Mouse (Mus musculus): Measurements from ENCODE around the gene Fam3c. TPM values are rescaled to one million over a fixed set of nuclear protein-coding genes. Genes with fewer than 3 reads are reported as not detected.

The Fam3c gene
- polyA plus RNA-seq, 1 experiment from 2014 or later, result 81.1 TPM

DNA sequence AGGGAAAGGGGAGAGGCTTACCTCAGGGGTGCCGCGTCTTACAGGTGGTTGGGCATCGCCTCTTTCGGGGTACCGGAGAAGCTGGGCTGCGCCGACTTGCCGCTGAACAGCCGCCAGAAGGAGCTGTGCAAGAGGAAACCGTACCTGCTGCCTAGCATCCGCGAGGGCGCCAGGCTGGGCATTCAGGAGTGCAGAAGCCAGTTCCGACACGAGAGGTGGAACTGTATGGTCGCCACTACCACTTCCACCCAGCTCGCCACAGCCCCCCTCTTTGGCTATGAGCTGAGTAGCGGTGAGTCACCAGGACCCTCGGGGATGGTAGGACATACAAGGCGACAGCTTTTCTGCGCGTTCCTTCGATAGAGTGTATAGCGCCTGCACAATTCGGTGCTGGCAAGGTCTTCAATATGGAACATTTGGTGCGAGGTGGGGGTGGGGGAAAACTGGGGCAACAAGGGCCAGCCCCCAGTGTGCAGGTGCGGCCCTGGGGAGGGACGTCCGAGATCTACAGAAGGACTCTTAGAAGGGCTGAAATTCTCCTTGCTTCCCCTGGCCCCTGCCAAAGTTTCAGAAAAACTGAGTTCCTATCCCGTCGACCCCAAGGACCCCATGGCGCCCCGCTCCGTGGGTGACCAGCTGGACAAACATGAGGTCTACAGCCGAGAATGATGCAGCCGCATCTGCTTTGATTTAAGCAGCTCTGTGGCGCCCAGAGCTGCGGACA, 67.1 kb downstream of the Fam3c start:
- Histone ChIP-seq H3K27ac (no peak overlapping the region), H3K4me2 (replicated peaks) (peak overlapping the region; percentile 81), H3K4me1 (replicated peaks; ENCODE audit: control insufficient read depth, insufficient read depth, low read length) (peaks cover 16% of the 10 kb centered on the region), H3K36me3 (replicated peaks; ENCODE audit: control insufficient read depth, insufficient read depth) (no peaks in the 10 kb centered on the region), H3K9me3 (ENCODE audit: control insufficient read depth, low read length) (no peaks in the 10 kb centered on the region), H3K27me3 (ENCODE audit: control insufficient read depth, insufficient read depth, low read length) (peaks cover 67% of the 10 kb centered on the region), H3K4me3 (replicated peaks; ENCODE audit: low read length) (peak overlapping the region; percentile 38), H3K9ac (peak overlapping the region; percentile 52)
- DNase-seq (ENCODE audit: low spot score) (peak; percentile 47), ATAC-seq (ENCODE audit: low FRiP score) (peak; percentile 76)
- under 1% methylated on average over 38 of the region's 38 CpGs for WGBS

DNA sequence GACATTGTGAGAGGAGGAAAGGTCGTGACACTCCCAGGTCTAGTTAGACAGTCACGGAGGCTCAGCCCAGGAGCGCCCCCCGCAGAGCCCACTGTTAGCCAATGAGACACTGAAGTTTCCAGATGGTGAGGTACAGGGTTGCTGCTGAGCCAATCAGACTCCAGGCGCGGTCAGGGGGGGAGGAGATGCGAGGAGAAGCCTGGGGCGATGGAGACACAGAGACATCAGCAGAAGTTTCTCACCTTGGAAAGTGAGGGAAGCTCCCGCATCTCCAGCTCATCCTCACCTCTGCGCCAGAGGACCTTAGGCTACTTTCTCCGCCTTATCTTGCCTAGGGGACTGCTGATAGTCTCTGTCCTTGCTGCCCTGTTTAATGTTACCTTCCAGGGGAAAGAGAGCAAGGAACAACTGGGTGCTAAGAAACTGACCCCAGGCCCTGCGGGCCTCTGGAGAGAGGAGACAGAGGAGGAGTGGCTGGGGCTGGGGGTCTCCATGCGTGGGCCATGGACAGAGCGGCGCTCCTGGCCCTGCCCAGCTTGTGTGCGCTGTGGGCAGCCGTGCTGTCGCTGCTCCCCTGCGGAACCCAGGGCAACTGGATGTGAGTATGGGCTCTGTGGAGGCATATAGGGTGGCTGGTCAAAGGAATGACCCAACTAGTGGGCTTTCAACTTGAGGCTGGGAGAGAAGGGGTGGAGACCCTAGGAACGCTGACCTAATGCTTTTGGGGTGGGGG, 67.9 kb downstream of the Fam3c start, which contains the start of gene Wnt16:
TSS of gene Wnt16 (plus strand) at position 224 of the 733 bp plus-strand sequence.
- Histone ChIP-seq H3K4me3 (replicated peaks; ENCODE audit: low read length) (peak within 1 kb of the TSS; percentile 38), H3K27me3 (ENCODE audit: control insufficient read depth, insufficient read depth, low read length) (peaks cover 60% of the 10 kb centered on the region), H3K36me3 (replicated peaks; ENCODE audit: control insufficient read depth, insufficient read depth) (no peaks in the 10 kb centered on the region), H3K4me1 (replicated peaks; ENCODE audit: control insufficient read depth, insufficient read depth, low read length) (peaks cover 16% of the 10 kb centered on the region), H3K9ac (peak within 1 kb of the TSS; percentile 52), H3K9me3 (ENCODE audit: control insufficient read depth, low read length) (no peaks in the 10 kb centered on the region), H3K4me2 (replicated peaks) (peak within 1 kb of the TSS; percentile 81), H3K27ac (no peak within 1 kb of the TSS)
- ATAC-seq (ENCODE audit: low FRiP score) (peak; percentile 72), DNase-seq (ENCODE audit: low spot score) (no peak)
- 1% methylated on average over 20 of the region's 20 CpGs for WGBS

DNA sequence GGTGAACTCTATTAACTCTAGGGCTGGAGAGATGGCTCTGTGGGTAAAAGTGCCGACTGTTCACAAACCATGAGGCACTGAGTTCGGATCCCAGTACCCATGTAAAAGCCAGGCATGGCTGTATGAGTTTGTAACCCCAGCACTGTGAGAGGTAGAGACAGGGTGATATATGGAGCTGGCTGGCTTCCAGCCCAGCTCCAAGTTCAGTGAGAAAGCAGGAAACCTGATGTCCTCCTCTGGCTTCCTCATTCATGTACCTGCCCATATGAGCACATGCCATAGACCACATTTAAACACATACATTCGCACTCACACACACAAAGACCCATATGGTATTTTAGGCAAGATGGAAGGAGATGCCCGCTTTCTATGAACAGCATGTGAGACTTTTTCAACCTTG, 73.6 kb downstream of the Fam3c start:
- no peaks in the 10 kb centered on the region for H3K9me3 ChIP-seq (ENCODE audit: control insufficient read depth, low read length)
- ATAC-seq (ENCODE audit: low FRiP score) (no peak), DNase-seq (ENCODE audit: low spot score) (no peak)
- no peak overlapping the region for H3K27ac ChIP-seq
- no peaks in the 10 kb centered on the region for H3K36me3 ChIP-seq (replicated peaks; ENCODE audit: control insufficient read depth, insufficient read depth)
- no peak overlapping the region for H3K4me2 ChIP-seq (replicated peaks)
- peaks cover 11% of the 10 kb centered on the region; the same call in 1 of the 2 replicates for H3K27me3 ChIP-seq (ENCODE audit: control insufficient read depth, insufficient read depth, low read length)
- no peak overlapping the region for H3K4me3 ChIP-seq (replicated peaks; ENCODE audit: low read length)
- H3K9ac ChIP-seq, result no peak overlapping the region
- WGBS, result 90% methylated on average over 4 of the region's 4 CpGs
- H3K4me1 ChIP-seq (replicated peaks; ENCODE audit: control insufficient read depth, insufficient read depth, low read length), result no peaks in the 10 kb centered on the region

- no peak overlapping the region; the same call in 1 of the 2 replicates for H3K4me2 ChIP-seq (replicated peaks)
Observed at GRCm38 (mm10) chr6:22280217-22280861, 75.7 kb downstream of the Fam3c start.

GRCm38 (mm10) chr6:22277941-22278340, 78.1 kb downstream of the Fam3c start:
- Histone ChIP-seq H3K4me2 (replicated peaks) (no peak overlapping the region), H3K9me3 (ENCODE audit: control insufficient read depth, low read length) (no peaks in the 10 kb centered on the region), H3K4me3 (replicated peaks; ENCODE audit: low read length) (no peak overlapping the region), H3K27me3 (ENCODE audit: control insufficient read depth, insufficient read depth, low read length) (no peaks in the 10 kb centered on the region), H3K27ac (no peak overlapping the region), H3K9ac (no peak overlapping the region), H3K4me1 (replicated peaks; ENCODE audit: control insufficient read depth, insufficient read depth, low read length) (no peaks in the 10 kb centered on the region), H3K36me3 (replicated peaks; ENCODE audit: control insufficient read depth, insufficient read depth) (no peaks in the 10 kb centered on the region)
- whole genome bisulfite sequencing, result 93% methylated on average over 3 of the region's 3 CpGs
- ATAC-seq (ENCODE audit: low FRiP score) (no peak), DNase-seq (ENCODE audit: low spot score) (no peak)

More at GRCm38 (mm10) chr6:22280217-22280861, 75.7 kb downstream of the Fam3c start:
- DNase-seq (ENCODE audit: low spot score), result no peak
- Histone ChIP-seq H3K4me3 (replicated peaks; ENCODE audit: low read length) (no peak overlapping the region), H3K9ac (no peak overlapping the region), H3K36me3 (replicated peaks; ENCODE audit: control insufficient read depth, insufficient read depth) (no peaks in the 10 kb centered on the region), H3K27me3 (ENCODE audit: control insufficient read depth, insufficient read depth, low read length) (no peaks in the 10 kb centered on the region), H3K27ac (no peak overlapping the region), H3K9me3 (ENCODE audit: control insufficient read depth, low read length) (no peaks in the 10 kb centered on the region), H3K4me1 (replicated peaks; ENCODE audit: control insufficient read depth, insufficient read depth, low read length) (no peaks in the 10 kb centered on the region)
- ATAC-seq (ENCODE audit: low FRiP score), result no peak
- 56% methylated on average over 14 of the region's 14 CpGs for WGBS

DNA sequence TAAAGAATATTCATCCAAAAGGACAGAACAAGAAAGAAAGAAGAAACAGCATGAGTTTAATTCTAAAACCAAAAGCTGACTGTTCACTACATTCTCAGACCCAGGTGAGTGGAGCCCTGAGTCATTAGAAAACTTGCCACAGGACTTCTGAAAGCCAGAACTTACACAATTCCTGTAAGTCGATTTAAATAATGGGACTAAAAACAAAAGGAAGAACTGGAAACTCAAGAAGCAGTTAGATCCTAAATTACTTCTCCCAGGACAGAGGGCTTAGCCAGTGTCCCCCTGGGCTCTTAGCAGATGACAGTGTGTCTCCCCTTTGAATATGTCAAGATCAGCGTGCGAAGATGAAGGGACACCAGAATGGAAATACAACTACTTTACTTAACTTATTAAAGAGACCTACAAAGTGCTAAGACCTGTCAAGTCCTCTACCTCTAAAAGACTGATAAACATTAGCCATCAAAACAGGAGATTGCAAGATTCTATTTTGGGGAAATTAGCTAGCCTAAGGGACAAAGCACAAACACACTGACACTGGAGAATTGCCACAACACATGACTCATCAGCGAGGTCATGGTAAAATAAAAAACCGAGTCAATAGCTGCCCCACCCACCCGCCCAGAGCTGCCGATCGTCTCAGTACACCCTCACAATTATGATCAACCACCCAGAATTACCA, 86.1 kb downstream of the Fam3c start:
- Histone ChIP-seq H3K27ac (no peak overlapping the region), H3K9ac (no peak overlapping the region), H3K27me3 (ENCODE audit: control insufficient read depth, insufficient read depth, low read length) (no peaks in the 10 kb centered on the region), H3K36me3 (replicated peaks; ENCODE audit: control insufficient read depth, insufficient read depth) (no peaks in the 10 kb centered on the region), H3K4me1 (replicated peaks; ENCODE audit: control insufficient read depth, insufficient read depth, low read length) (no peaks in the 10 kb centered on the region), H3K4me3 (replicated peaks; ENCODE audit: low read length) (no peak overlapping the region), H3K9me3 (ENCODE audit: control insufficient read depth, low read length) (no peaks in the 10 kb centered on the region), H3K4me2 (replicated peaks) (no peak overlapping the region)
- DNase-seq (ENCODE audit: low spot score) (no peak), ATAC-seq (ENCODE audit: low FRiP score) (no peak)
- 84% methylated on average over 8 of the region's 8 CpGs for WGBS

DNA sequence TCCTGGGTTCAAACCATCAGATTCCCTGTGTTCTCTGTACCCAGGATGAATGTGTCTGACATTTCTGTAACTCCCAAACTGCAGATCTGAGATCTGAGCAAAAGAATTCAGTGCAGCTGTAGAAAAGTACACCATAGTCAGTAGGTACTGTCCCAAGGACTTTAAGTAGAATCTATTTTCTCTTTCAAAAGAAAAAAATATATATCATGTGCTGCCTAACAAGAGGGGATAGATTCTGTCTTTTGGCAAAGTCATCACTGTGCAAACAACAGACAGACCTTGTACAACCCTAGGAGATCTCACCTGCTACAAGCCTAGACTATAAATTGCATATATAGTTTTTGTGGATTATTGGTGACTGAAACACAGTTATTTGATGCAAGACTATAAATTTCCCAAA, 87.4 kb downstream of the Fam3c start:
- DNase-seq (ENCODE audit: low spot score) (no peak), ATAC-seq (ENCODE audit: low FRiP score) (no peak)
- no peaks in the 10 kb centered on the region for H3K36me3 ChIP-seq (replicated peaks; ENCODE audit: control insufficient read depth, insufficient read depth)

GRCm38 (mm10) chr6:22267807-22268667, 88.0 kb downstream of the Fam3c start:
- H3K4me2 ChIP-seq (replicated peaks), result no peak overlapping the region
- ATAC-seq (ENCODE audit: low FRiP score), result no peak
- WGBS, result 75% methylated on average over 5 of the region's 5 CpGs
- no peaks in the 10 kb centered on the region for H3K4me1 ChIP-seq (replicated peaks; ENCODE audit: control insufficient read depth, insufficient read depth, low read length)
- H3K27me3 ChIP-seq (ENCODE audit: control insufficient read depth, insufficient read depth, low read length), result no peaks in the 10 kb centered on the region
- H3K27ac ChIP-seq, result no peak overlapping the region
- no peaks in the 10 kb centered on the region for H3K36me3 ChIP-seq (replicated peaks; ENCODE audit: control insufficient read depth, insufficient read depth)
- no peak for DNase-seq (ENCODE audit: low spot score)
- H3K9me3 ChIP-seq (ENCODE audit: control insufficient read depth, low read length), result no peaks in the 10 kb centered on the region
- no peak overlapping the region for H3K9ac ChIP-seq
- no peak overlapping the region for H3K4me3 ChIP-seq (replicated peaks; ENCODE audit: low read length)

More for the DNA sequence above, 87.4 kb downstream of the Fam3c start:
- Histone ChIP-seq H3K4me2 (replicated peaks) (no peak overlapping the region), H3K4me1 (replicated peaks; ENCODE audit: control insufficient read depth, insufficient read depth, low read length) (no peaks in the 10 kb centered on the region), H3K9ac (no peak overlapping the region), H3K27ac (no peak overlapping the region), H3K4me3 (replicated peaks; ENCODE audit: low read length) (no peak overlapping the region), H3K27me3 (ENCODE audit: control insufficient read depth, insufficient read depth, low read length) (no peaks in the 10 kb centered on the region), H3K9me3 (ENCODE audit: control insufficient read depth, low read length) (no peaks in the 10 kb centered on the region)

Measured in hindbrain, embryonic 14.5 days (tissue).